Mouse (Mus musculus): Measurements from ENCODE around the gene Trim17. TPM values are rescaled to one million over a fixed set of nuclear protein-coding genes. Genes with fewer than 3 reads are reported as not detected.

Trim17 gene
- total RNA-seq, 2 experiments from 2014 or later: 5.4 TPM

Small RNA genes within 50 kb of the gene (microRNA-seq; reads per million reads assigned to microRNA genes)
- 0.25 to 1.0 reads per million in 2 experiments for gene Gm44313

Other genes starting within 250 kb of the Trim17 start
- not detected for gene Olfr318, start 230.7 kb upstream of the Trim17 start, total RNA-seq (2021)
- gene Olfr317, start 215.5 kb upstream of the Trim17 start, total RNA-seq (2021): not detected
- gene Olfr316, start 202.0 kb upstream of the Trim17 start, total RNA-seq (2021): 1 to 10 TPM in 1 of 2 experiments, under 1 TPM in 1; 0.44 to 1.1 TPM
- not detected for gene Olfr315, start 181.5 kb upstream of the Trim17 start, total RNA-seq (2021)
- not detected for gene Olfr314, start 171.7 kb upstream of the Trim17 start, total RNA-seq (2021)
- gene Fam183b, start 152.7 kb upstream of the Trim17 start, total RNA-seq (2021): 1 to 10 TPM; 1.2 to 3.0 TPM
- gene Olfr313, start 139.7 kb upstream of the Trim17 start, total RNA-seq (2021): not detected
- gene Olfr312, start 125.4 kb upstream of the Trim17 start, total RNA-seq (2021): not detected
- under 1 TPM in 1 of 2 experiments, not detected in 1; 0.21 TPM for gene Olfr311, start 115.4 kb upstream of the Trim17 start, total RNA-seq (2021)
- 10 to 100 TPM; 18.4 to 21.5 TPM for gene Gm12258, start 107.5 kb upstream of the Trim17 start, total RNA-seq (2021)
- gene 2810021J22Rik, start 87.5 kb upstream of the Trim17 start, total RNA-seq (2021): 10 to 100 TPM in 1 of 2 experiments, 1 to 10 TPM in 1; 9.3 to 10.2 TPM
- gene Zfp39, start 50.5 kb upstream of the Trim17 start, total RNA-seq (2021): 1 to 10 TPM; 8.2 to 9.4 TPM
- gene Btnl10, start 36.8 kb upstream of the Trim17 start, total RNA-seq (2021): not detected
- 100 to 1,000 TPM; 480 to 498 TPM for gene Rnf187, start 15.8 kb upstream of the Trim17 start, total RNA-seq (2021)
- 100 to 1,000 TPM in 1 of 2 experiments, 10 to 100 TPM in 1; 90.4 to 111 TPM for gene Hist3h2ba, start 5.8 kb upstream of the Trim17 start, total RNA-seq (2021)
- gene Hist3h2a, start within 50 bp of the Trim17 start, total RNA-seq (2021): 10 to 100 TPM; 62.2 to 64.8 TPM
- 10 to 100 TPM; 21.5 to 23.7 TPM for gene Trim11, start 23.4 kb downstream of the Trim17 start, total RNA-seq (2021)
- gene Obscn, start 181.7 kb downstream of the Trim17 start, total RNA-seq (2021): 1 to 10 TPM; 1.2 to 1.5 TPM
- gene Iba57, start 209.1 kb downstream of the Trim17 start, total RNA-seq (2021): 1 to 10 TPM; 7.1 to 8.8 TPM
- 10 to 100 TPM in 1 of 2 experiments, 1 to 10 TPM in 1; 9.8 to 12.2 TPM for gene Gjc2, start 228.5 kb downstream of the Trim17 start, total RNA-seq (2021)
- gene Guk1, start 237.5 kb downstream of the Trim17 start, total RNA-seq (2021): 100 to 1,000 TPM; 124 to 134 TPM
- 10 to 100 TPM; 35.4 to 38.6 TPM for gene Mrpl55, start 247.8 kb downstream of the Trim17 start, total RNA-seq (2021)

Measured in left cerebral cortex, postnatal 25 days (tissue).